Mouse (Mus musculus): ENCODE measurements around the gene Ppp1r14b.

Gene Ppp1r14b

GRCm38 (mm10) chr19:6942764-6943163, 32.0 kb upstream of the Ppp1r14b start:
- no peak for DNase-seq (ENCODE audit: low read depth, low spot score)

DNA sequence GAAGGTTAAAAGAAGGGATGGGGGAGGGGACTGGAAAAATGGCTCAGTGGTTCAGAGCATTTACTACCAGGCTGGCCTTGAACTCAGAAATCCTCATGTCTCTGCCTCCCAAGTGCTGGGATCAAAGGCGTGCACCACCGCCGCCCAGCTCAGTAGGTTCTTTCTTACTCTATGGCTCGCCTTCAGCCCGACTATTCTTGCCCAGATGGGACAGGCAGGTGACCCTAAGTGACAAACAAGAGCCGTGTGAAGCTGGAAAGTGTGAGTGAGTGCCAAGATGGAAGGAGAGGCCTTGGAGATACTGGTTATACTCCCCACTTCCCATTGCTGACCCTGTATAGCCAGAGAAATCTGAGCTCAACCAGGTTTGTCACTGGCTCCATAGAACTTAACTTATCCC, 31.1 kb upstream of the Ppp1r14b start:
- no peak for DNase-seq (ENCODE audit: low read depth, low spot score)

- no peak for DNase-seq (ENCODE audit: low read depth, low spot score)
These were observed 27.0 kb upstream of the Ppp1r14b start for GRCm38 (mm10) chr19:6947742-6948141.

DNA sequence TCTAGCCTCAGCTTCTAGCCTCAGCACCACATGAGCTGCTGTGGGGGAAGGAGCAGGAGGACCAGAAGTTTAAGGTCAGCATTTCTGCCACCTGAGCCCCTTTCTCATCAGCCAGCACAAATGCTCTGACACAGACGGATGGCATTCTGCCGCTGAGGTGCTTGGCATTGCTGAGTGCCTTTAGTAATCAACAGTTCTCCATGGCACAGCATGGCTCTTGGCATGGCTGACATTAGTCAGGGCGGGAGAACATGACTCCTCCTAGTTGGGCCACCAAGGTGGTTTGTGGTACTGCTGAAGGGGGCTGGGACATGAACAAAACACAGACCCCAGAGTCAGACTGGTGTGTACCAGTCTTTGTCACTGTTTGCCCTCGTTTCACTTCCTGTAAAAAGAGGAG, 26.6 kb upstream of the Ppp1r14b start:
- DNase-seq (ENCODE audit: low read depth, low spot score): peak; percentile 92

DNA sequence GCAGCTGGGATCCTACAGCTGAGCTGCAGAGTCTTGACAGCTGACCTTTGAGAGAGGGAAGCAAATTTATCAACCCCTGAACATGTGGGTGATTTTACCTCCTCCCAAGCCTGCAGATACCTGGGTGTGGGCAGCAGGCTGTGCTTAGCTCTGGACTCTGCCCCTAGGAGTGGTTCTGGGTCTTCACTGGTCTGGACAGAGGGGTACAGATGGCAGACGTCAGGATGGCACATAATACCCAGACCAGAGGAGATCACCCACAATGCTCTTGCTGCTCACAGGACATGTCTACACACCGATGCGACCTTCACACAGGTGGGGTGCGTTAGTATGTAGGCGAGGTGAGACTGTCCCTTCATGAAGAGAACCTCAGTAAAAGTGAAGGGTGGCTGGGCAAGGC, 25.2 kb upstream of the Ppp1r14b start:
- no peak for DNase-seq (ENCODE audit: low read depth, low spot score)

DNA sequence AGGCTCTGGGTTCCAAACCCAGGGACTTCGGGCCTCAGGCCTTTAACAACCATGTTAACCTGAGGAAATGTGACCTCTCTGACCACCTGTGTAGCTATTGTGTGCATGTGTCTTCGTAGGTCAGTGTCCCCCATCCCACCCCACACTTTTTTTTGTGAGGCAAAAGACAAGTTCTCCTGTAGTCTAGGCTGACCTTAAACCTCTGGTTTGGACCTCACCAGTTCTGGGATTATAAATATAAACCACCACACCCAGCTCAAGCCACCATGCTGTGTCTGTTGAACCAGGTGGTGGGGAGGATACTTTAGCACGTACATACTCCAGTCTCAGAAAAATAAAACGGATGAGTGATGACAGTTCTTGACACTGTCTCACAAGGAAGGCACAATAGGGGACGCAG, 24.8 kb upstream of the Ppp1r14b start:
- DNase-seq (ENCODE audit: low read depth, low spot score): no peak

GRCm38 (mm10) chr19:6950613-6951153, 24.1 kb upstream of the Ppp1r14b start:
- peak; percentile 91 for DNase-seq (ENCODE audit: low read depth, low spot score)

- peak; percentile 98 for DNase-seq (ENCODE audit: low read depth, low spot score)
These were observed 23.3 kb upstream of the Ppp1r14b start for GRCm38 (mm10) chr19:6951381-6951968.

- DNase-seq (ENCODE audit: low read depth, low spot score): peak; percentile 77
These were observed 22.6 kb upstream of the Ppp1r14b start for GRCm38 (mm10) chr19:6951994-6952711.

DNA sequence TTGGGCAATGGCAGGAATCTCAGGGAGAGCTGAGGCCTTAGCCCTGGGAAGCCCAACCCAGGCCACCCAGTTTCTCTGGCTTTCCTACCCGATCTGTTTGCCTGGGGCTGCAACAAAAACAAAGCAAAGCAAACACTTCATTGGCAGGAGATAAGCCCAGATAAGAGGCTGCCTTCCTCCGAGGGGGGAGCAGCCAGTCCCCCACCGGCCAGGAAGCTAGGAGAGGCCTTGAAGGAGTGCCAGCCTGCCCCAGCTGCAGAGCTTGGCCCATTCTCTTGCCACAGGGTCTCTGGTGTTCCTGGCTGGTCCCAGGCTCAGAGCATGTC, 22.1 kb upstream of the Ppp1r14b start:
- DNase-seq (ENCODE audit: low read depth, low spot score): no peak

GRCm38 (mm10) chr19:6954046-6954445, 20.7 kb upstream of the Ppp1r14b start:
- DNase-seq (ENCODE audit: low read depth, low spot score): no peak

DNA sequence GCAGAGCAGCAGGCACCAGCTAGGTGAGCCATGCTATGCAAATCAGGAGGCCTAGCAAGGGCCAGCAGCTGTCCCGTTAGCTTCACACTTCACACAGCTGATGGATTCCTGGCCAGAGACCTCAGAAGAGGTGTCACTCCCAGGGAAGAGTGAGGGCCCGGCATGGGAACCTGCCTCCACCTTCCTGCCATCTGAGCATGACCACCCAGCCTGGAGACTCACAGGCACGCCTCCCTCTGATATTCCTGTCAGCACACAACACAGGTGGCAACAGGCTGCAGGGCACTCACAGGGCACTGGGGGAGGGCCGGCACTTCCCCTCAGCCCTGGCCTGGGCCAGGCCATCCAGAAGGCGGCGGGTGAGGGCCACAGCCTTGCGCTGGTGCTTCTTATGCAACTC, 19.3 kb upstream of the Ppp1r14b start:
- no peak for DNase-seq (ENCODE audit: low read depth, low spot score)

DNA sequence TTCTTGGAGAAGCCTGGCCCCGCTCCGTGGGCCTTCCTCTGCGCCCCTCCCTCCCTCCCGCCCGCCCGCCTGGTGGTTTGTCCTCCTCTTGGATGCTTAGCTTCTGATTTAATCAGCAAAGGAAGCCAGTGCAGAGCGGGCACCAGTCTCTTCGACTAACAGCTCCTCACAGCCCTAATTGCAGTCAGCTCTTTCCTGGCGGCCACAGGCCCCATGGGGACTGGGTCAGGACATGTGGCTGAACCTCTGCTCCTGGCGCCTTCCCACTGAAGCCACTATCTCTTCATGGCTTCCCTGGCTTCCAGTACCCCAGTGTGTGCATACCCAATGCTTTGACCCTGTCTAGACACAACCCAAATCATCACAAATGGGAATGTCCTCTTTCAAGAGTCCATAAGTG, 18.3 kb upstream of the Ppp1r14b start:
- DNase-seq (ENCODE audit: low read depth, low spot score): no peak

- no peak for DNase-seq (ENCODE audit: low read depth, low spot score)
These were observed 6.1 kb upstream of the Ppp1r14b start for GRCm38 (mm10) chr19:6968491-6969271.

- no peak for DNase-seq (ENCODE audit: low read depth, low spot score)
These were observed 5.5 kb upstream of the Ppp1r14b start for GRCm38 (mm10) chr19:6969291-6969664.

GRCm38 (mm10) chr19:6969665-6970381, 4.9 kb upstream of the Ppp1r14b start:
- peak; percentile 39 for DNase-seq (ENCODE audit: low read depth, low spot score)

DNA sequence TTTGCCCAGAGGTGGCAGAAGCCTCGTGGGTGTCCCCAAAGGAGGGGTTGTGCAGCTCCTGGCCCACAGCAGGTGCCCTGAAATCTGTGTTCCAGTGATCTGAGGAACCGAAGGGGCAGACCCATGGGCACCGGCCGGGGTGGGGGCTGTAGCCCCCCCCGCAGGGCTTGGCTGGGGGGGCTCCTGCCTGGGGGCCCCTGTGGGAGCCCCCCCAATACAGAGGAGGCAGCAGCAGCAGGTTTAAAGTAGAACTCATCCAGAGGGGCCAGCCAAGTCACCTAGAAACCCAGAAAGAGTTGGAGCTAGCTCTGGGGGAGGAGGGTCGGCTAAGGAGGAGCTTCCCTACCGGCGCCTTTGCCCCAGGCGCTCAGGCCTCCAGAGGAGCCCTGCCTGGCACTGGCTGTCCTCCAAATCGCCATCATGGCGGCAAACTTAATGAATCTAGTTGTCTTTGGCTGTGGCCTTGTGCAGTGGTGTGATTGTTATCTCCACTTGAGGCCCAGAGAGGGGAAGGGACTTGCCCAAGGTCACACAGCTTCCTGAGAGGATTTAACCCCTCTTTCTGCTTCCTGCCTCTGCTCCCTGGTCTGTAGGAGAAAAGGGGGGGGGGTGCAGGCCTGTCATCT, 4.2 kb upstream of the Ppp1r14b start:
- DNase-seq (ENCODE audit: low read depth, low spot score): no peak

DNA sequence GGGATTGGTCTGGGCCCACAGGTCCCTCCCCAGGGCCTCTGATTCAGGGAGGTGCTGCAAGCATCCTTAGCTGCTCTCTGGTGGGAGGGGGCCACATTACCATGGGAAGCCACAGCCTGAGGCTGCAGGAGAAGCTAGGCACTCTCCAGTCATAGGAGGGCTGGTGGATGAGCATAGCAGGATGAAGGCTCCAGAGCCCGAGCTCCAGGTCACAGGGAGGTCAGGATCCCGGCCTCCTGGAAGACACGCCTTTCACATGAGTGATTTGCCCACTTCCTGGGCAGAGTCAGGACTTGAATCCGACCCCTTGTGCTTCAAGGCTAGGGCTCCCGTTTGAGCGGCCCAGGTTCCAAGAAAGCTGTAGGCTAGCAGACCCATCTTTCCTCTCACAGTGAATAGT, 3.1 kb upstream of the Ppp1r14b start:
- no peak for DNase-seq (ENCODE audit: low read depth, low spot score)

DNA sequence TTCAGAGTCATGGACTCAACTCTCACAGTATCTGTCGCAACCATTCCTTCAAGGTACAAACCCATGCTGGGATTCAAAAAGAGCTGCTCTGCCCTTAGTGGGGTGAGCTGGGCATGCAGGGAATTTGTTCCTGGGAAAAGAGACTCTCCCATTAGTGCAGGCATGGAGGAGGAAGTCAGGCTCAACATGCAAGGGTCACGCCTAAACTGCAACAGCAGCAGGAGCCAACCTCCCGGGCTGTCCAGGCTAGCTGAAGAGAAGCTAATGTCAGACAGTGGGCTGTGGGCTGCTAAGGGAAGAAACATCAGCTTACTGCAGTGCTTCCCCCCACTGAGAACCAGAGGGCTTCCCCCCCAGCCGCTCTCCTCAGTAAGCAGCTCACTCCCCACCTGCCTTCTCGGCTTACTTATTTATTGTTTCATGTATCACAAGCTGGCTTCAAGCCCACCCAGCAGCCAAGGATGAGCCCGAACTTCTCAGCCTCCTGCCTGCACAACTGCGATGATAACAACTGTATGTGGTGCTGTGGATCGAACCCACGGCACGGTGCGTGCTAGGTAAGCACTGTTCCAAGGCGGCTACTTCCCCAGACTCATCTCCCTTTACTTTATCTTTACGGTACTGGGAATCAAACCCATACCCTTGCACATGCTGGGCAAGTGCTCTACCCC, 2.4 kb upstream of the Ppp1r14b start:
- DNase-seq (ENCODE audit: low read depth, low spot score): no peak

DNA sequence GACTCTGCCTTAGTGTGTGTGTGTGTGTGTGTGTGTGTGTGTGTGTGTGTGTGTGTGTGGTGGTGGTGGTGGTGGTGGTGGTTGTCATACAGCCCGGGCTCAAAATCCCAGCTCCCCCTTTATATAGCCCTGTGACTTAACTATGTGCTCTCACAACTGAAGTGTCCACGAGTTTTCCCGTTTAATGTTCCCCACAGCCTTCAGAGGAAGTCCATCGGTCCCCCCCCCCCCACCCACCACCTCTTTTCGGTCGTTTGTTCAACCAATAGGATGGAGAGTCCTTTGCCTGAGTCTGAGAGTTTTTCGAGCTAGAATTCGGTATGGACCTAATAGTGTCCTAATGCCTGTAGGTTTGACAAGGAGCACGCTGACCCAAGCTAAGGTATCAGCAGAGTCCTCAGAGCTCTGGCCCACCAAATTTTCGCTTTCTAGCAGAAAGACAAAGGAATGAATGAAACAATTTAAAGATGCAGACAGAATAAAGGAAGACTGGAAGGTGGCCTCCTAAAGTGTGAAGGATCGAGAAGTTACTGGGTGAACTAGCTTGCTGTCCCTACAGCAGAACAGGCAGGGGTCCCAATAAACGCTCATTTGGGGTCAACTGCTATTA, 1.1 kb upstream of the Ppp1r14b start:
- no peak for DNase-seq (ENCODE audit: low read depth, low spot score)
